Comparison of ENCODE assay signal across 8 mouse cellular contexts in the genomic region with DNA sequence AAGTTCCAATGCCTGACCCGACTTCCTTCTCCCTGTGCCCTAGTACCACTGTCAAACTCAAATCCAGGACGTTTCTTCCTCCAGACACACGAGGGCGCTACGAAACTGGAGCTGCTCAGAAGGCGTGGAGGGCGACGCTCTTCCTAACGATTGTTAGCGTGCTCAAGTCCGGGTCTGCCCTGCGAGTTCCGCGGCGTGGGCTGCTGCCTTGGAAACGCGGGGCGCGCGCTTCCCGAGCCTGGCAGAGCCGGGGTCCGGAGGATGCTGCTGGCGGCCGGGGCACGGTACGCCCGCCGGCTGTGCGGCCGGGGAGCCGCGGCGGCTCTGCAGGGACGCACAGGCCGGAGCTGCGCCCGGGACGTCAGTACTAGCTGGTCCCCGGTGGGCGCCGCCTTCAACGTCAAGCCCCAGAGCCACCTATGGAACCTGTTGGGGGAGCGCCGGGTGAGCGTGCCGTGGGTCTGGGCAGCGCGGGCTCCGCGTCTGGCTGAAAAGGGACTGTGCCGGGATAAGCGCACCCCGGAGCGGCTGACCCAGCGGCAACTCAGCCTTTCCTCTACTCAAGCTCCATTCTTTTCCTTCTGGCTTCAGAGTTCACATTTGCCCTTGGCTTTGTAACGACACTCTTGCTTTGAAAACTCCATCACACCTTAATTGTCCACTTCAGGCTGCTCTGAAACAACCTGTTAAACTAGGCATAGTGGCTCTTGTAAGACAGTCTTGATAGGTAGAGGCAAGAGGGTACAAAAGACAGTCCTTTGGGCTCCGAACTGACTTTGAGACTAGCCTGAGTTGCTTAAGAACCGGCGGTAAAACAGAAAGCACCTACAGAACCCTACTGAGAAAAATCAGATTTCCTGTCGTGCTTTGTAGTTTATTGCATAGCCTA. TPM values are rescaled to one million over a fixed set of nuclear protein-coding genes. Genes with fewer than 3 reads are reported as not detected.
DNase-seq lines count a peak whose midpoint lies in the region; ATAC-seq and TF ChIP-seq lines count a peak whose summit lies in the region.

Gene Mipep, plus strand, starts transcription at position 147 of the 889 bp plus-strand sequence.

- in situ Hi-C loops in Patski (cut with MboI; ENCODE audit: low pct_unique_long_range_greater_than_20kb) = no loop called here

- ATAC-seq in Patski = peak; percentile 83
- ATAC-seq in hindbrain, embryonic 13.5 days (ENCODE audit: low FRiP score) = peak; percentile 93

- H3K4me1 ChIP-seq in hindbrain, embryonic 13.5 days (replicated peaks) = peaks cover 7% of the 10 kb centered on the region

- 1% methylated on average over 60 of the region's 61 CpGs for WGBS in hindbrain, embryonic 13.5 days

- H3K9ac ChIP-seq in hindbrain, embryonic 13.5 days = peak within 1 kb of the TSS; percentile 78

- peak within 1 kb of the TSS; percentile 78; the same call in 1 of the 2 replicates for H3K27ac ChIP-seq in hindbrain, embryonic 13.5 days

- peak within 1 kb of the TSS; percentile 81 for H3K4me2 ChIP-seq in hindbrain, embryonic 13.5 days

- POLR2A ChIA-PET in Patski (lab: Charles Lee) = no interaction called here

- peak within 1 kb of the TSS; percentile 78 for H3K4me3 ChIP-seq in hindbrain, embryonic 13.5 days

- TF ChIP-seq CTCF in Patski (IDR thresholded peaks at IDR 0.05) = peak; percentile 98

- peak; percentile 61 for DNase-seq in Patski (ENCODE audit: low read depth, low spot score)
- DNase-seq in cerebellum, postnatal 14 days = peak; percentile 87
- peak; percentile 70 to 80 for DNase-seq in frontal cortex, postnatal 14 days (ENCODE audit: low spot score in 2 of 2)
- DNase-seq in layer of hippocampus, postnatal 25 days (ENCODE audit: extremely low spot score in 1 of 2, low spot score in 1 of 2) = peak; percentile 68 to 86
- peak; percentile 88 for DNase-seq in lung, postnatal 25 days (ENCODE audit: low spot score)
- DNase-seq in retina, embryonic 14.5 days (ENCODE audit: low spot score) = peak; percentile 96
- peak; percentile 88 for DNase-seq in thymus, postnatal 4 days

- CTCF ChIA-PET in Patski (lab: Charles Lee) = interaction anchor here (1.0 to 3.4 kb wide), 3 partner anchors 14 to 47 kb away, joined by 3 to 13 read pairs (median 4); no protein-coding TSS in a partner anchor

- H3K27me3 ChIP-seq in Patski = no peaks in the 10 kb centered on the region
- peaks cover 3% of the 10 kb centered on the region; the same call in 1 of the 2 replicates for H3K27me3 ChIP-seq in hindbrain, embryonic 13.5 days

- H3K36me3 ChIP-seq in hindbrain, embryonic 13.5 days = peaks cover 13% of the 10 kb centered on the region

- H3K9me3 ChIP-seq in hindbrain, embryonic 13.5 days = no peaks in the 10 kb centered on the region

RNA-seq across cellular contexts. Expression of gene Mipep, which starts in this region (rescaled TPM):
- 20.9 TPM for polyA plus RNA-seq in Patski (2021)
- polyA plus RNA-seq in hindbrain, embryonic 13.5 days (2015; fragmentation: Nextera tagmentation; extraction: Ambion mirVana) = 16.4 and 17.5 TPM in 2 replicates
- 10 to 100 TPM; 30.1 to 31.9 TPM for total RNA-seq in layer of hippocampus, postnatal 25 days (2021)

Comparison
In these comparisons a context has a peak if more than half of its experiments do, and no peak if none do; other contexts are left out.
1. Peak in every context shown above with its lines: DNase-seq, ATAC-seq, H3K4me3 ChIP-seq and H3K27ac ChIP-seq.